Mouse (Mus musculus): Measurements from ENCODE around the gene Bod1l. TPM values are rescaled to one million over a fixed set of nuclear protein-coding genes. Genes with fewer than 3 reads are reported as not detected.

Bod1l gene
- 16.8 and 17.8 TPM in 2 replicates for polyA plus RNA-seq (2012; rRNA removed)

- DNase-seq (ENCODE audit: extremely low spot score in 1 of 2, low spot score in 1 of 2), result peak; percentile 96 to 99
These were observed at the start of gene Bod1l for GRCm38 (mm10) chr5:41844147-41844529. Gene Bod1l (minus strand): TSS chr5:41844315.

GRCm38 (mm10) chr5:41893351-41893750 is 49.2 kb upstream of the Bod1l start:
- DNase-seq (ENCODE audit: extremely low spot score in 1 of 2, low spot score in 1 of 2), result no peak

- DNase-seq (ENCODE audit: extremely low spot score in 1 of 2, low spot score in 1 of 2), result no peak
These were observed 46.8 kb upstream of the Bod1l start for GRCm38 (mm10) chr5:41890871-41891270.

GRCm38 (mm10) chr5:41889245-41889849 is 45.2 kb upstream of the Bod1l start:
- no peak for DNase-seq (ENCODE audit: extremely low spot score in 1 of 2, low spot score in 1 of 2)

GRCm38 (mm10) chr5:41888834-41889233 is 44.7 kb upstream of the Bod1l start:
- peak in 1 of 2 experiments; percentile 79 for DNase-seq (ENCODE audit: extremely low spot score in 1 of 2, low spot score in 1 of 2)

GRCm38 (mm10) chr5:41887738-41888137 is 43.6 kb upstream of the Bod1l start:
- DNase-seq (ENCODE audit: extremely low spot score in 1 of 2, low spot score in 1 of 2), result peak; percentile 46 to 91

GRCm38 (mm10) chr5:41884563-41884962 is 40.4 kb upstream of the Bod1l start:
- DNase-seq (ENCODE audit: extremely low spot score in 1 of 2, low spot score in 1 of 2), result peak; percentile 38 to 89

- peak in 1 of 2 experiments; percentile 50 for DNase-seq (ENCODE audit: extremely low spot score in 1 of 2, low spot score in 1 of 2)
These were observed 27.0 kb upstream of the Bod1l start for GRCm38 (mm10) chr5:41871164-41871563.

- no peak for DNase-seq (ENCODE audit: extremely low spot score in 1 of 2, low spot score in 1 of 2)
These were observed 11.7 kb upstream of the Bod1l start for GRCm38 (mm10) chr5:41855781-41856180.

GRCm38 (mm10) chr5:41845558-41845937 is 1.4 kb upstream of the Bod1l start:
- no peak for DNase-seq (ENCODE audit: extremely low spot score in 1 of 2, low spot score in 1 of 2)

GRCm38 (mm10) chr5:41844820-41845557 is 874 bp upstream of the Bod1l start:
- no peak for DNase-seq (ENCODE audit: extremely low spot score in 1 of 2, low spot score in 1 of 2)

- no peak for DNase-seq (ENCODE audit: extremely low spot score in 1 of 2, low spot score in 1 of 2)
These were observed 532 bp downstream of the Bod1l start for GRCm38 (mm10) chr5:41843419-41844146.

GRCm38 (mm10) chr5:41842681-41843080 is 1.4 kb downstream of the Bod1l start:
- peak in 1 of 2 experiments; percentile 10 for DNase-seq (ENCODE audit: extremely low spot score in 1 of 2, low spot score in 1 of 2)

GRCm38 (mm10) chr5:41841735-41842134 is 2.4 kb downstream of the Bod1l start:
- no peak for DNase-seq (ENCODE audit: extremely low spot score in 1 of 2, low spot score in 1 of 2)

- DNase-seq (ENCODE audit: extremely low spot score in 1 of 2, low spot score in 1 of 2), result no peak
These were observed 14.0 kb downstream of the Bod1l start for GRCm38 (mm10) chr5:41830100-41830499.

- no peak for DNase-seq (ENCODE audit: extremely low spot score in 1 of 2, low spot score in 1 of 2)
These were observed 23.0 kb downstream of the Bod1l start for GRCm38 (mm10) chr5:41821158-41821557.

GRCm38 (mm10) chr5:41820530-41820929 is 23.6 kb downstream of the Bod1l start:
- DNase-seq (ENCODE audit: extremely low spot score in 1 of 2, low spot score in 1 of 2), result no peak

- no peak for DNase-seq (ENCODE audit: extremely low spot score in 1 of 2, low spot score in 1 of 2)
These were observed 31.6 kb downstream of the Bod1l start for GRCm38 (mm10) chr5:41812516-41812915.

- DNase-seq (ENCODE audit: extremely low spot score in 1 of 2, low spot score in 1 of 2), result no peak
These were observed 32.8 kb downstream of the Bod1l start for GRCm38 (mm10) chr5:41811279-41811678.

- DNase-seq (ENCODE audit: extremely low spot score in 1 of 2, low spot score in 1 of 2), result no peak
These were observed 36.7 kb downstream of the Bod1l start for GRCm38 (mm10) chr5:41807383-41807782.

GRCm38 (mm10) chr5:41806176-41806575 is 37.9 kb downstream of the Bod1l start:
- DNase-seq (ENCODE audit: extremely low spot score in 1 of 2, low spot score in 1 of 2), result no peak

Measured in frontal cortex, adult 2 months (tissue).